ENCODE assay signal across 29 mouse cellular contexts in the genomic region with DNA sequence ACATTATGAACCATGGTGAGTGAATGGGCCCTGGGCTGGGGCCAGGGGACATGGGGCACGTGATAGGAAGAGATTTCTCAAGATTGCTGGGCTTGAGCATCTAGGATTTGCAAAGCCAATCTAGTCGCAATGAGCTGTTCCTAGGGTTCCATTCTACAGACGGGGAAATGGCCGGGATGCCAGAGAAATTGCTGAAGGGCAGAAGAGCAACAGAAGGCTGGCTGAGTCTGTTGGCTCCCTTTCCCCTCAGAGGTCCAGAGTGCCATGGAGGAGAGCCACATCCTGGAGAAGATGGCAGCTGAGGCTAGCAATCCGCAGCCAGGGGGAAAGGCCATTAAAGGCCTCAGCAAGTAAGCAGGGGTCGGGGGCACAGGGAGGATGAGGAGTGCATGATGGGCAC. TPM values are rescaled to one million over a fixed set of nuclear protein-coding genes. Genes with fewer than 3 reads are reported as not detected.
DNase-seq lines count a peak whose midpoint lies in the region; ATAC-seq and TF ChIP-seq lines count a peak whose summit lies in the region.
"Had no signal": no experiment of that assay in that cellular context is flagged by ENCODE, and none has a peak within 500 bp of the region (broad histone marks: within the 10 kb centered on the region; RNA-seq: fewer than 3 reads in every experiment).

No protein-coding gene starts in this region.

- 13% methylated on average over 6 of the region's 6 CpGs for WGBS in cerebellum, adult 2 months
- WGBS in liver, embryonic 12.5 days (ENCODE audit: insufficient replicate concordance) = 63% methylated on average over 6 of the region's 6 CpGs

- DNase-seq in cerebellum, postnatal 4 days (ENCODE audit: low spot score in 2 of 2) = no peak
- peak; percentile 64 to 81 for DNase-seq in cerebellum, adult 2 months
- DNase-seq in cerebellum, postnatal 10 days = peak; percentile 82 to 89
- no peak for DNase-seq in adrenal gland, adult 2 months
- DNase-seq: adrenal gland, postnatal 14 days; B cell, adult 2 months; embryo, embryonic 11 days; gastrocnemius, postnatal 10 days; heart, adult 2 months; heart, postnatal 14 days; kidney, adult 2 months had no signal

- H3K36me3 ChIP-seq in liver, embryonic 12.5 days = no peaks in the 10 kb centered on the region
- H3K36me3 ChIP-seq: embryonic facial prominence, embryonic 15.5 days; forebrain, embryonic 10.5 days; G1E; heart, embryonic 15.5 days; hindbrain, embryonic 10.5 days; intestine, embryonic 15.5 days had no signal

- no peaks in the 10 kb centered on the region for H3K27me3 ChIP-seq in cerebellum, adult 2 months (ENCODE audit: control insufficient read depth, insufficient read depth, low read length)
- H3K27me3 ChIP-seq in liver, embryonic 12.5 days (replicated peaks) = no peaks in the 10 kb centered on the region
- H3K27me3 ChIP-seq: embryonic facial prominence, embryonic 15.5 days; heart, embryonic 15.5 days; intestine, embryonic 15.5 days had no signal

- TF ChIP-seq POLR2A in cerebellum, adult 2 months (IDR thresholded peaks at IDR 0.05; ENCODE audit: borderline replicate concordance, insufficient read depth, low read length) = no peak

- no peak overlapping the region for H3K9ac ChIP-seq in liver, embryonic 12.5 days
- H3K9ac ChIP-seq: embryonic facial prominence, embryonic 15.5 days; heart, embryonic 15.5 days; hindbrain, embryonic 14.5 days; intestine, embryonic 15.5 days had no signal

- H3K4me3 ChIP-seq in cerebellum, adult 2 months (replicated peaks; ENCODE audit: insufficient read depth, low read depth, low read length) = no peak overlapping the region
- no peak overlapping the region for H3K4me3 ChIP-seq in liver, embryonic 12.5 days
- H3K4me3 ChIP-seq: embryonic facial prominence, embryonic 15.5 days; erythroblast, embryonic 14.5 days; forebrain, embryonic 10.5 days; heart, adult 2 months; heart, embryonic 15.5 days; hindbrain, embryonic 10.5 days; intestine, embryonic 15.5 days had no signal

- peak; percentile 60 for ATAC-seq in cerebellum, adult (ENCODE audit: insufficient number of reproducible peaks, low FRiP score, low TSS enrichment)
- no peak for ATAC-seq in activated CD4-positive, CD25-positive, alpha-beta regulatory T cell, adult 4 months
- ATAC-seq in liver, embryonic 12.5 days = no peak
- ATAC-seq: CD4-positive, CD25-positive, alpha-beta regulatory T cell, adult 4 months; forebrain, embryonic 14.5 days; intestine, embryonic 15.5 days had no signal

- TF ChIP-seq CTCF in cerebellum, adult 2 months (IDR thresholded peaks at IDR 0.05; ENCODE audit: borderline replicate concordance, insufficient read depth, low read depth, low read length) = no peak

- H3K4me2 ChIP-seq in liver, embryonic 12.5 days = no peak overlapping the region
- H3K4me2 ChIP-seq: embryonic facial prominence, embryonic 15.5 days; heart, embryonic 11.5 days; heart, embryonic 15.5 days; hindbrain, embryonic 14.5 days; intestine, embryonic 15.5 days had no signal

- peaks cover 26% of the 10 kb centered on the region for H3K4me1 ChIP-seq in cerebellum, adult 2 months (ENCODE audit: control insufficient read depth, insufficient read depth, low read length)
- no peaks in the 10 kb centered on the region for H3K4me1 ChIP-seq in liver, embryonic 12.5 days
- H3K4me1 ChIP-seq: embryonic facial prominence, embryonic 15.5 days; heart, embryonic 15.5 days; hindbrain, embryonic 10.5 days; intestine, embryonic 15.5 days had no signal

- H3K9me3 ChIP-seq in liver, embryonic 12.5 days (replicated peaks) = no peaks in the 10 kb centered on the region
- H3K9me3 ChIP-seq: embryonic facial prominence, embryonic 15.5 days; forebrain, embryonic 10.5 days; G1E; heart, embryonic 15.5 days; hindbrain, embryonic 10.5 days; intestine, embryonic 15.5 days had no signal

- H3K27ac ChIP-seq in cerebellum, adult 2 months (ENCODE audit: insufficient read depth, low read length) = no peak overlapping the region
- H3K27ac ChIP-seq in liver, embryonic 12.5 days = no peak overlapping the region
- H3K27ac ChIP-seq: embryonic facial prominence, embryonic 15.5 days; forebrain, embryonic 10.5 days; heart, adult 2 months; heart, embryonic 15.5 days; hindbrain, embryonic 10.5 days; hindbrain, embryonic 14.5 days; intestine, embryonic 15.5 days had no signal

RNA-seq across cellular contexts. Expression of a gene that starts 2.5 kb away (rescaled TPM):
- 0.16 and 0.22 TPM in 2 replicates for polyA plus RNA-seq in cerebellum, adult 2 months (2012; rRNA removed)
- polyA plus RNA-seq in activated CD4-positive, CD25-positive, alpha-beta regulatory T cell, adult 4 months (2017; shearing (Covaris generic)) = not detected
- not detected in 2 replicates for polyA plus RNA-seq in liver, embryonic 12.5 days (2016; fragmentation: Nextera tagmentation; extraction: Ambion mirVana)
- total RNA-seq in adrenal gland, adult 2 months (2021) = 1 to 10 TPM in 1 of 2 experiments, under 1 TPM in 1; 0.55 to 6.3 TPM
- 0.06 TPM in 1 of 2 replicates, not detected in the other for polyA plus RNA-seq in adrenal gland, adult 2 months (2012; rRNA removed)
- total RNA-seq: common myeloid progenitor, adult 5-6 weeks; G1E; gastrocnemius, postnatal 10 days; gastrocnemius, postnatal 4 days; heart, adult 2 months; heart, postnatal 14 days had no signal
- polyA plus RNA-seq: CD4-positive, CD25-positive, alpha-beta regulatory T cell, adult 4 months; embryonic facial prominence, embryonic 11.5 days; embryonic facial prominence, embryonic 15.5 days; erythroblast, embryonic 14.5 days; forebrain, embryonic 10.5 days; forebrain, embryonic 14.5 days; G1E; heart, adult 2 months; heart, embryonic 11.5 days; heart, embryonic 15.5 days; hindbrain, embryonic 10.5 days; hindbrain, embryonic 14.5 days; intestine, embryonic 15.5 days had no signal

RNA-seq across cellular contexts. Expression of a gene that starts 15.3 kb away (rescaled TPM):
- polyA plus RNA-seq in cerebellum, adult 2 months (2012; rRNA removed) = not detected in 2 replicates
- polyA plus RNA-seq in activated CD4-positive, CD25-positive, alpha-beta regulatory T cell, adult 4 months (2017; shearing (Covaris generic)) = not detected
- polyA plus RNA-seq in liver, embryonic 12.5 days (2016; fragmentation: Nextera tagmentation; extraction: Ambion mirVana) = not detected in 2 replicates
- not detected for total RNA-seq in adrenal gland, adult 2 months (2021)
- not detected in 2 replicates for polyA plus RNA-seq in adrenal gland, adult 2 months (2012; rRNA removed)
- total RNA-seq: adrenal gland, postnatal 14 days; common myeloid progenitor, adult 5-6 weeks; G1E; gastrocnemius, postnatal 10 days; gastrocnemius, postnatal 4 days; heart, adult 2 months; heart, postnatal 14 days had no signal
- polyA plus RNA-seq: CD4-positive, CD25-positive, alpha-beta regulatory T cell, adult 4 months; embryonic facial prominence, embryonic 11.5 days; erythroblast, embryonic 14.5 days; forebrain, embryonic 10.5 days; forebrain, embryonic 14.5 days; G1E; heart, adult 2 months; heart, embryonic 11.5 days; heart, embryonic 15.5 days; hindbrain, embryonic 10.5 days; hindbrain, embryonic 14.5 days; intestine, embryonic 15.5 days; kidney, adult 2 months had no signal

RNA-seq across cellular contexts. Expression of a gene that starts 27.9 kb away (rescaled TPM):
- 0.31 and 0.59 TPM in 2 replicates for polyA plus RNA-seq in cerebellum, adult 2 months (2012; rRNA removed)
- not detected for polyA plus RNA-seq in activated CD4-positive, CD25-positive, alpha-beta regulatory T cell, adult 4 months (2017; shearing (Covaris generic))
- polyA plus RNA-seq in liver, embryonic 12.5 days (2016; fragmentation: Nextera tagmentation; extraction: Ambion mirVana) = not detected in 2 replicates
- under 1 TPM in 1 of 2 experiments, not detected in 1; 0.17 TPM for total RNA-seq in adrenal gland, adult 2 months (2021)
- polyA plus RNA-seq in adrenal gland, adult 2 months (2012; rRNA removed) = not detected in 2 replicates
- total RNA-seq: adrenal gland, postnatal 14 days; common myeloid progenitor, adult 5-6 weeks; G1E; gastrocnemius, postnatal 10 days; gastrocnemius, postnatal 4 days; heart, adult 2 months; heart, postnatal 14 days had no signal
- polyA plus RNA-seq: CD4-positive, CD25-positive, alpha-beta regulatory T cell, adult 4 months; embryonic facial prominence, embryonic 11.5 days; embryonic facial prominence, embryonic 15.5 days; erythroblast, embryonic 14.5 days; forebrain, embryonic 10.5 days; forebrain, embryonic 14.5 days; G1E; heart, adult 2 months; heart, embryonic 11.5 days; heart, embryonic 15.5 days; hindbrain, embryonic 10.5 days; hindbrain, embryonic 14.5 days; intestine, embryonic 15.5 days; kidney, adult 2 months had no signal

RNA-seq across cellular contexts. Expression of a gene that starts 31.8 kb away (rescaled TPM):
- not detected in 2 replicates for polyA plus RNA-seq in cerebellum, adult 2 months (2012; rRNA removed)
- not detected for polyA plus RNA-seq in activated CD4-positive, CD25-positive, alpha-beta regulatory T cell, adult 4 months (2017; shearing (Covaris generic))
- not detected in 2 replicates for polyA plus RNA-seq in liver, embryonic 12.5 days (2016; fragmentation: Nextera tagmentation; extraction: Ambion mirVana)
- total RNA-seq in adrenal gland, adult 2 months (2021) = not detected
- polyA plus RNA-seq in adrenal gland, adult 2 months (2012; rRNA removed) = not detected in 2 replicates
- total RNA-seq: adrenal gland, postnatal 14 days; common myeloid progenitor, adult 5-6 weeks; G1E; gastrocnemius, postnatal 10 days; gastrocnemius, postnatal 4 days; heart, adult 2 months; heart, postnatal 14 days had no signal
- polyA plus RNA-seq: CD4-positive, CD25-positive, alpha-beta regulatory T cell, adult 4 months; embryonic facial prominence, embryonic 11.5 days; embryonic facial prominence, embryonic 15.5 days; erythroblast, embryonic 14.5 days; forebrain, embryonic 10.5 days; forebrain, embryonic 14.5 days; frontal cortex, adult 2 months; G1E; heart, adult 2 months; heart, embryonic 11.5 days; heart, embryonic 15.5 days; hindbrain, embryonic 10.5 days; hindbrain, embryonic 14.5 days; intestine, embryonic 15.5 days; kidney, adult 2 months had no signal

RNA-seq across cellular contexts. Expression of a gene that starts 35.3 kb away (rescaled TPM):
- 0.05 and 0.13 TPM in 2 replicates for polyA plus RNA-seq in cerebellum, adult 2 months (2012; rRNA removed)
- polyA plus RNA-seq in activated CD4-positive, CD25-positive, alpha-beta regulatory T cell, adult 4 months (2017; shearing (Covaris generic)) = not detected
- polyA plus RNA-seq in liver, embryonic 12.5 days (2016; fragmentation: Nextera tagmentation; extraction: Ambion mirVana) = 0.08 TPM in 1 of 2 replicates, not detected in the other
- total RNA-seq in adrenal gland, adult 2 months (2021) = not detected
- 0.07 TPM in 1 of 2 replicates, not detected in the other for polyA plus RNA-seq in adrenal gland, adult 2 months (2012; rRNA removed)
- total RNA-seq: adrenal gland, postnatal 14 days; common myeloid progenitor, adult 5-6 weeks; G1E; gastrocnemius, postnatal 10 days; gastrocnemius, postnatal 4 days; heart, adult 2 months; heart, postnatal 14 days had no signal
- polyA plus RNA-seq: CD4-positive, CD25-positive, alpha-beta regulatory T cell, adult 4 months; embryonic facial prominence, embryonic 11.5 days; embryonic facial prominence, embryonic 15.5 days; erythroblast, embryonic 14.5 days; forebrain, embryonic 10.5 days; forebrain, embryonic 14.5 days; G1E; heart, adult 2 months; heart, embryonic 11.5 days; heart, embryonic 15.5 days; hindbrain, embryonic 10.5 days; hindbrain, embryonic 14.5 days; intestine, embryonic 15.5 days; kidney, adult 2 months had no signal

Comparison
In these comparisons a context has a peak if more than half of its experiments do, and no peak if none do; other contexts are left out.
1. DNase-seq: peak in cerebellum, adult 2 months (2 of 2) and cerebellum, postnatal 10 days (2 of 2); none in cerebellum, postnatal 4 days (0 of 2) and adrenal gland, adult 2 months (single experiment).